Mouse (Mus musculus) G1E (cell line): ENCODE results near the gene Akr1c18. TPM values are rescaled to one million over a fixed set of nuclear protein-coding genes. Genes with fewer than 3 reads are reported as not detected.

Experiments
- ATAC-seq: 2 replicates; pipeline ENCODE4 v1.8.0; 2016; ENCODE audit warnings: mild to moderate bottlenecking; ENCODE audit not compliant: insufficient number of reproducible peaks, poor library complexity, low FRiP score, severe bottlenecking; ENCODE audit errors: extremely low read depth
- DNase-seq: peaks from one replicate; pipeline ENCODE4 v3.0.0; 2012; ENCODE audit warnings: low spot score
- H3K27me3 ChIP-seq: 2 replicates; pipeline ENCODE4 v1.6.1; 2012; ENCODE audit warnings: mild to moderate bottlenecking, low read length, inconsistent platforms; ENCODE audit not compliant: insufficient read depth
- H3K36me3 ChIP-seq: replicated peaks from 2 replicates; pipeline ENCODE3; 2012; ENCODE audit warnings: mild to moderate bottlenecking, inconsistent platforms
- H3K4me1 ChIP-seq: 2 replicates; pipeline ENCODE4 v1.6.1; 2012; ENCODE audit warnings: low read depth, low read length, inconsistent platforms, mixed read lengths; ENCODE audit not compliant: insufficient read depth
- H3K4me3 ChIP-seq: 2 replicates; pipeline ENCODE4 v1.5.1; 2012; ENCODE audit warnings: low read depth, mild to moderate bottlenecking, inconsistent platforms, low read length, moderate library complexity, mixed read lengths
- H3K9me3 ChIP-seq: replicated peaks from 2 replicates; pipeline ENCODE4 v1.6.1; 2012; ENCODE audit warnings: inconsistent platforms
- CTCF ChIP-seq: IDR thresholded peaks from 2 replicates; pipeline ENCODE4 v1.5.1; 2012; ENCODE audit warnings: low read depth, low read length, inconsistent platforms, mixed read lengths
- GATA1 ChIP-seq: IDR thresholded peaks from 2 replicates; pipeline ENCODE4 v1.6.1; 2012; ENCODE audit warnings: borderline replicate concordance, low read length, inconsistent platforms, mixed read lengths
- GATA2 ChIP-seq: IDR thresholded peaks from 2 replicates; pipeline ENCODE4 v1.6.1; 2012; ENCODE audit warnings: low read depth, low read length, inconsistent platforms, borderline replicate concordance
- POLR2AphosphoS5 ChIP-seq: IDR thresholded peaks from 2 replicates; pipeline ENCODE4 v1.6.1; 2012; ENCODE audit warnings: low read depth, low read length, inconsistent platforms; ENCODE audit not compliant: insufficient replicate concordance
- TAL1 ChIP-seq: conservative IDR thresholded peaks from 2 replicates; pipeline ENCODE4 v1.6.1; 2012; ENCODE audit warnings: low read depth, low read length, inconsistent platforms, mixed read lengths
- polyA plus RNA-seq: library from polyadenylated mRNA; stranded (reverse); fragments of >175 nt; gene quantifications from 2 replicates; pipeline ENCODE4 v1.2.3, GENCODE M21; 2012
- total RNA-seq, 2 experiments: library from RNA; stranded (forward) in 1 of 2; stranded (reverse) in 1 of 2; fragments of 200-1000 nt in 1 of 2; fragments of >200 nt in 1 of 2; fragmentation: Nextera tagmentation in 1 of 2; gene quantifications; 2 replicates each; pipeline ENCODE4 v1.2.3; 2014 to 2017

Gene Akr1c18
- total and polyA plus RNA-seq, 3 experiments: not detected

GRCm38 (mm10) chr13:4110281-4111188, 39.9 kb downstream of the Akr1c18 start:
- H3K27me3 ChIP-seq: no peaks in the 10 kb centered on the region
- H3K4me3 ChIP-seq: no peak overlapping the region
- H3K4me1 ChIP-seq: no peaks in the 10 kb centered on the region
- H3K9me3 ChIP-seq: no peaks in the 10 kb centered on the region
- H3K36me3 ChIP-seq: no peaks in the 10 kb centered on the region
- TF ChIP-seq POLR2AphosphoS5 (no peak), CTCF (peak; percentile 49), GATA1 (no peak), TAL1 (no peak), GATA2 (no peak)
- ATAC-seq: peak; percentile 70
- DNase-seq: peak; percentile 1

GRCm38 (mm10) chr13:4102721-4103120, 47.7 kb downstream of the Akr1c18 start:
- H3K4me1 ChIP-seq: no peaks in the 10 kb centered on the region
- no peaks in the 10 kb centered on the region for H3K9me3 ChIP-seq
- no peak for ATAC-seq
- no peaks in the 10 kb centered on the region for H3K27me3 ChIP-seq
- DNase-seq: no peak
- no peaks in the 10 kb centered on the region for H3K36me3 ChIP-seq
- TF ChIP-seq GATA1 (no peak), CTCF (no peak), GATA2 (no peak), TAL1 (no peak)
- no peak overlapping the region for H3K4me3 ChIP-seq

- Histone ChIP-seq H3K36me3 (no peaks in the 10 kb centered on the region), H3K27me3 (no peaks in the 10 kb centered on the region), H3K9me3 (no peaks in the 10 kb centered on the region), H3K4me3 (no peak overlapping the region), H3K4me1 (no peaks in the 10 kb centered on the region)
- no peak for DNase-seq
- ATAC-seq: no peak
- no peak for TF ChIP-seq POLR2AphosphoS5
- no peak for TF ChIP-seq TAL1
- no peak for TF ChIP-seq CTCF
- TF ChIP-seq GATA2: no peak
- no peak for TF ChIP-seq GATA1
Observed at GRCm38 (mm10) chr13:4101691-4102090, 48.8 kb downstream of the Akr1c18 start.

Other genes with a start within 250 kb of the Akr1c18 start
- gene Net1, start 232.4 kb downstream of the Akr1c18 start, total RNA-seq (2014; fragmentation: Nextera tagmentation): 43.6 and 47.6 TPM in 2 replicates
- 60.5 and 103 TPM in 2 replicates for gene Net1, start 232.4 kb downstream of the Akr1c18 start, total RNA-seq (2017)
- 45.6 and 48.8 TPM in 2 replicates for gene Net1, start 232.4 kb downstream of the Akr1c18 start, polyA plus RNA-seq
- not detected in 2 replicates for gene Tubal3, start 232.4 kb downstream of the Akr1c18 start, total RNA-seq (2014; fragmentation: Nextera tagmentation)
- gene Tubal3, start 232.4 kb downstream of the Akr1c18 start, total RNA-seq (2017): 0.16 TPM in 1 of 2 replicates, not detected in the other
- not detected in 2 replicates for gene Tubal3, start 232.4 kb downstream of the Akr1c18 start, polyA plus RNA-seq
- not detected in 2 replicates for gene Ucn3, start 205.3 kb downstream of the Akr1c18 start, total RNA-seq (2014; fragmentation: Nextera tagmentation)
- gene Ucn3, start 205.3 kb downstream of the Akr1c18 start, total RNA-seq (2017): 0.11 and 0.23 TPM in 2 replicates
- gene Ucn3, start 205.3 kb downstream of the Akr1c18 start, polyA plus RNA-seq: not detected in 2 replicates
- not detected in 2 replicates for gene Akr1c14, start 101.6 kb downstream of the Akr1c18 start, total RNA-seq (2014; fragmentation: Nextera tagmentation)
- gene Akr1c14, start 101.6 kb downstream of the Akr1c18 start, total RNA-seq (2017): not detected in 2 replicates
- not detected in 2 replicates for gene Akr1c14, start 101.6 kb downstream of the Akr1c18 start, polyA plus RNA-seq
- 76.4 and 99.4 TPM in 2 replicates for gene Akr1c13, start 40.5 kb upstream of the Akr1c18 start, total RNA-seq (2014; fragmentation: Nextera tagmentation)
- gene Akr1c13, start 40.5 kb upstream of the Akr1c18 start, total RNA-seq (2017): 350 and 361 TPM in 2 replicates
- gene Akr1c13, start 40.5 kb upstream of the Akr1c18 start, polyA plus RNA-seq: 5.9 and 6.1 TPM in 2 replicates
- not detected in 2 replicates for gene Akr1c19, start 78.0 kb upstream of the Akr1c18 start, total RNA-seq (2014; fragmentation: Nextera tagmentation)
- 0.11 and 0.70 TPM in 2 replicates for gene Akr1c19, start 78.0 kb upstream of the Akr1c18 start, total RNA-seq (2017)
- not detected in 2 replicates for gene Akr1c19, start 78.0 kb upstream of the Akr1c18 start, polyA plus RNA-seq
- gene Akr1c12, start 128.8 kb upstream of the Akr1c18 start, total RNA-seq (2014; fragmentation: Nextera tagmentation): 9.0 and 11.9 TPM in 2 replicates
- gene Akr1c12, start 128.8 kb upstream of the Akr1c18 start, total RNA-seq (2017): 34.8 and 36.1 TPM in 2 replicates
- gene Akr1c12, start 128.8 kb upstream of the Akr1c18 start, polyA plus RNA-seq: 0.63 and 1.0 TPM in 2 replicates